Mouse (Mus musculus) thymus, adult 2 months (tissue): ENCODE data around the gene Ubash3a.

Experiments used
- CTCF ChIP-seq: fragments of 200-500 bp; IDR thresholded peaks from 2 replicates; pipeline ENCODE4 v1.5.1; 2012; ENCODE audit warnings: mild to moderate bottlenecking, control low read depth, low read length, moderate library complexity, borderline replicate concordance; ENCODE audit not compliant: control insufficient read depth, poor library complexity, insufficient read depth; ENCODE audit errors: extremely low read depth
- POLR2A ChIP-seq: fragments of 200-500 bp; IDR thresholded peaks from 2 replicates; pipeline ENCODE4 v1.6.1; 2012; ENCODE audit warnings: mild to moderate bottlenecking, low read length, control low read depth, moderate library complexity; ENCODE audit not compliant: control insufficient read depth, poor library complexity, insufficient read depth; ENCODE audit errors: extremely low read depth

- no peak for TF ChIP-seq POLR2A
- TF ChIP-seq CTCF = peak; percentile 41; the same call in 1 of the 2 replicates
Observed at GRCm38 (mm10) chr17:31276922-31277918, 69.5 kb downstream of the Ubash3a start, which contains the start of gene Rsph1.
